Mouse (Mus musculus) olfactory bulb, adult 2 months (tissue): Measurements from ENCODE around the gene Selenoo. TPM values are rescaled to one million over a fixed set of nuclear protein-coding genes. Genes with fewer than 3 reads are reported as not detected.

Experiments
- H3K27ac ChIP-seq: fragments of 200-500 bp; 2 replicates; pipeline ENCODE4 v1.5.1; 2012; ENCODE audit warnings: low read depth, low read length; ENCODE audit not compliant: insufficient read depth
- H3K4me1 ChIP-seq: fragments of 200-500 bp; 2 replicates; pipeline ENCODE4 v1.6.1; 2012; ENCODE audit warnings: low read length; ENCODE audit not compliant: control insufficient read depth, insufficient read depth
- H3K4me3 ChIP-seq: fragments of 200-500 bp; 2 replicates; pipeline ENCODE4 v1.5.1; 2012; ENCODE audit warnings: mild to moderate bottlenecking, low read depth, low read length, moderate library complexity; ENCODE audit not compliant: insufficient read depth
- CTCF ChIP-seq: fragments of 200-500 bp; IDR thresholded peaks from 2 replicates; pipeline ENCODE4 v1.5.1; 2012; ENCODE audit warnings: low read depth, mild to moderate bottlenecking, low read length, moderate library complexity; ENCODE audit not compliant: insufficient read depth
- POLR2A ChIP-seq: fragments of 200-500 bp; IDR thresholded peaks from 2 replicates; pipeline ENCODE4 v1.6.1; 2012; ENCODE audit warnings: mild to moderate bottlenecking, low read depth, low read length, moderate library complexity; ENCODE audit not compliant: insufficient read depth
- WGBS: fragments of 180-500 bp; shearing (Covaris S2); methylation state at CpG from one replicate; pipeline ENCODE4 v1.1.7; 2018; 5-methylcytosine and 5-hydroxymethylcytosine counted together
- polyA plus RNA-seq: library from polyadenylated mRNA; stranded (reverse); fragments of >200 nt; gene quantifications from 2 replicates; pipeline ENCODE4 v1.2.4, GENCODE M21; 2012; ENCODE audit warnings: low replicate concordance; ENCODE audit not compliant: missing spikeins, insufficient read depth, insufficient read length

The Selenoo gene
- polyA plus RNA-seq, 1 experiment = not detected

DNA sequence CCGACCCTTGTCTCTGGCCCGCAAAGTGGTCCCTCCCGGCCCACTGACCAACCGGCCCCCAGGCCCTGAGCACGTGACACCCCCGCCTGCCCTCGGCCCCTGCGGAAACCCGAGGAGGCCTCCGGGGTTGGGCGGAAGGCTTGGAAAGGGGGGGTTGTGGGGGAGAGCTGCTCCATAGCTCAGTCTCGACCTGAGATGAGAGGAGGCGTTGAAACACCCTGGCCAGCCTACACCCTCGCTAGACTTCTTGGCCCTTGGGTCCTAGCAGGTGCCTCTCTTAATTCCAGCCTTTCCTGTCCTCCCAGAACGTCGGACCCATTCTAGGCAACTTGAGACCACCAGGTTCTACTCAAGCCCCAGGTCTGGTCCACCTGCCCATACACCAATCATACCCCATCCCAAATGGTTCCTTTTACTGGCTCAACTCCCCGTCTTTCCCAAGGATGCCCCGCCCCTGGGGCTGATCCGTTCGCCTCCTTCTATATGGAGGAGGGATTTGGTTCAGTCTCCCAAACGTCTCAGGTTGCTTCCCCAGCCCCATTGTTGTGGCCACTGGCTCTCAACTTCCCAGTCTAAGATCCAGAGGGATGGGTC is 51.9 kb downstream of the Selenoo start, which contains the start of gene Mapk12:
Mapk12 (minus strand) TSS at position 45 of the 594 bp plus-strand sequence.
- H3K4me3 ChIP-seq = peak within 1 kb of the TSS; percentile 47
- no peak for TF ChIP-seq CTCF
- TF ChIP-seq POLR2A = no peak
- H3K27ac ChIP-seq = no peak within 1 kb of the TSS
- 1% methylated on average over 21 of the region's 21 CpGs for WGBS
- peaks cover 27% of the 10 kb centered on the region for H3K4me1 ChIP-seq

GRCm38 (mm10) chr15:89141443-89141842 is 52.6 kb downstream of the Selenoo start:
- Histone ChIP-seq H3K4me1 (peaks cover 32% of the 10 kb centered on the region), H3K27ac (no peak overlapping the region), H3K4me3 (no peak overlapping the region)
- 49% methylated on average over 5 of the region's 5 CpGs for WGBS
- TF ChIP-seq CTCF (no peak), POLR2A (no peak)

DNA sequence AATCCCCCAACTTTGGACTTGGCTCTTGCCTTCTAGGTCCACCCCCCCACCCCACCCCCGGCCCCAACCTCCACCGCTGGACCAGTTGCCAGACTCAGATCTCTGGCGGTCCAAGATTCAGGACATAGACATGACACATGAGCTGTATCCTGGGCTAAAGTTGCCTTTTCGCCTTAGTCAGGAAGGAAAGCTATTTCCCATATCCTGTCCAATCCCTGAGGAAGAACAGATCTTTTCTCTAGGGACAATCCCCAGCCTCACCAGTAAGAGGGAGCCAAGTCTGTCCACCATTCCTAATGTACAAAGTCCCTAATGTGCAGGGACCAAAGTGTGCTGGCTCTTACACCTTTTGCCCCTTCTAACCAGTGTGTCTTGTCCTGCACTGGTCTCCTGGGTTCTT is 53.0 kb downstream of the Selenoo start:
- WGBS = 74% methylated on average over 4 of the region's 4 CpGs
- TF ChIP-seq POLR2A = no peak
- TF ChIP-seq CTCF = no peak
- Histone ChIP-seq H3K27ac (no peak overlapping the region), H3K4me1 (peaks cover 36% of the 10 kb centered on the region), H3K4me3 (no peak overlapping the region)

DNA sequence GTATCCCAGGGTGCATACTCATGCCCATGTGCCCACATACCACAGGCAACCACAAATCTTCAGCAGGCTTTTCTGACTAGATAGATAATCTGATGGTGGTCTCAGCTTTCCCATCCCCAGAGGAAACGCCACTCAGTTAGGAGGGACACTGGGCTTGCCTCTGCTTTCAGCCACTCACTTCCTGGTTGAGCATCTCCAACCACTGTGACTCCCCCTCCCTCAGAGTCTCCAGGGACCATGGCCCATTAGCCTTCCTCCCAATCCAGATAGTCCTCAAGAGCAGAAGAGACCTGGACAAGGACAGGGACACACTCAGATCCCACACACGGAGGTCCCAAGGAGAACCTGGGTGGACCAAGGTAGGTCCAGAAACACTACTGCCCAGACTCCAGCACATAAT is 54.2 kb downstream of the Selenoo start:
- Histone ChIP-seq H3K4me1 (peaks cover 32% of the 10 kb centered on the region), H3K4me3 (no peak overlapping the region), H3K27ac (no peak overlapping the region)
- 84% methylated on average over 2 of the region's 2 CpGs for WGBS
- TF ChIP-seq CTCF (no peak), POLR2A (no peak)

DNA sequence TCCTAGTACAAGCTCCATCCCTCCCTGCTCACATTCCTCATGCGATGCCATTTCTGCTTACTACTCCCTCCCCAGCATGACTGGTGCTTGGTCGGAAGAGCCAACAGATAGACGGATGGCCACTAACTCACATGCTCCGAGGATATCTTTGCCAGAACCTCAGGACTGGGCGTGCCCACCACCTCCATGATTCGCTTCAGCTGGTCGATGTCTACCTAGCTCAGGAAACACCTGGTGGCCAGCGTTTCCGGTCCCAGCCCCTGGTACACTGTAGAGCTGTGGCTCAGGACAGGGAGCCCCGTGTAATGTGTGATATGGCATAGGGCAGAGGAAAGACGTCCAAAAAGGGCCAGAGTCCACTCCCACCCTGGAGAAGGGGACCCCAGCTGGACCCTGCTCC is 56.1 kb downstream of the Selenoo start:
- H3K27ac ChIP-seq = no peak overlapping the region
- H3K4me3 ChIP-seq = no peak overlapping the region
- TF ChIP-seq POLR2A (no peak), CTCF (no peak)
- peaks cover 40% of the 10 kb centered on the region for H3K4me1 ChIP-seq
- 94% methylated on average over 11 of the region's 11 CpGs for WGBS

DNA sequence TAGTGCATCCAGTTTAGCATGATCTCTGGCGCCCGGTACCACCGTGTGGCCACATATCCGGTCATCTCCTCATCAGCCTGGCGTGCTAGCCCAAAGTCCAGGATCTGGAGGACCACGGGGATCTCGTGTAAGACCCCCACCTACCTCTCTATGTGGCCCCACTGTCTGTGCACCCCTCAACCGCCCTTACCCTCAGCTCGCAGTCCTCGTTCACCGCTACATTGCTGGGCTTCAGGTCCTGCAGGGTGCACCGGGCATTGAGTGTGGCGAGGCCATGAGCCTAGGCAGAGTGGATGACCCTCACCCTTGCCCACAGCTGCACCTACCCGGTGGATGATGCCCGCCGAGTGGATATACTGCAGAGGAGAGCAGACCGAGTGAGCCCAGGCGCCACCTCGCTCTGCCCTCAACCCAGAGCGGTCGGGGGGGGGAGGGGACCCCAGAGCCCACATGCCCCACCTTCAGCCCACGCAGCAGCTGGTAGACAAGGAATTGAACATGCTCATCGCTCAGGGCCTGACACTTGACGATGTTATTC is 57.0 kb downstream of the Selenoo start:
- no peak overlapping the region for H3K27ac ChIP-seq
- H3K4me1 ChIP-seq = peaks cover 34% of the 10 kb centered on the region
- no peak for TF ChIP-seq CTCF
- no peak for TF ChIP-seq POLR2A
- 86% methylated on average over 24 of the region's 24 CpGs for WGBS
- H3K4me3 ChIP-seq = no peak overlapping the region

DNA sequence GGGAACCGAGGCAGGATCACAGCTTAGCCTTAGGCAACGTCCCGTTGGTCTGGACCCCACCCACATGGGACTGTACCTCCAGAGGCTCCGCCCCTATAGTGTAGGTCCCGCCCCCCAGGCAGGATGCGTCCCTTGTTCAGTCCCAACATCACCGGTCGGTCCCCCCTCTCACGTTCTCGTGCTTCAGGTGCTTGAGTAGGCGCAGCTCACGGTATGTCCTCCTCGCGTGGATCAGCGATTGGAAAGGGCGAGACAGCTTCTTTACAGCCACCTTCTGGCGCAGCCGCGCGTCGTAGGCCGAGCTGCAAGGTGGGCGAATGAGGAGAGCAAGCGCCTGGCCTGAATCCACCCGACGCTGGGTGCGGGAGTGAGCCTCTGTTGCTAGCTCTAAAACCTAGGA is 57.7 kb downstream of the Selenoo start:
- Histone ChIP-seq H3K4me1 (peaks cover 32% of the 10 kb centered on the region), H3K27ac (no peak overlapping the region), H3K4me3 (peak overlapping the region; percentile 33)
- TF ChIP-seq POLR2A (no peak), CTCF (no peak)
- WGBS = 5% methylated on average over 27 of the region's 27 CpGs

DNA sequence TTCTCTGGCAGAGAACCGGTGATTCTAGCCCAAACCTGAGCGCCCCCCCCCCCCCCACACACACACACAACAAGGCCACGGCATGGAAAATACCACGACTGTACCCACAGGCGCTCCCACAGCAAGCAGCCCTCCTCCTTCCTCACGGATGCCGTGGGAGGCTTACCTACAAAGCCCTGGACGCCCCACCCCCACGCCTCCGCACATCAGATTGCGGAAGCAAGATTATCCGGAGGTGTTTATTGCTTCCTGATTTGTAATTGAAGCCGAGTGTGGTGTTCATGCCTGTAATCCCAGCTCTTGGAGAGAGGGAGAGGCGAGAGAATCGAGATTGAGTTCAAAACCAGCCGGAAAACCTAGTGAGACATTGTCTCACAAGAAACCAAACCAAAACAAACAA is 58.1 kb downstream of the Selenoo start:
- no peak overlapping the region for H3K27ac ChIP-seq
- 11% methylated on average over 15 of the region's 16 CpGs for WGBS

DNA sequence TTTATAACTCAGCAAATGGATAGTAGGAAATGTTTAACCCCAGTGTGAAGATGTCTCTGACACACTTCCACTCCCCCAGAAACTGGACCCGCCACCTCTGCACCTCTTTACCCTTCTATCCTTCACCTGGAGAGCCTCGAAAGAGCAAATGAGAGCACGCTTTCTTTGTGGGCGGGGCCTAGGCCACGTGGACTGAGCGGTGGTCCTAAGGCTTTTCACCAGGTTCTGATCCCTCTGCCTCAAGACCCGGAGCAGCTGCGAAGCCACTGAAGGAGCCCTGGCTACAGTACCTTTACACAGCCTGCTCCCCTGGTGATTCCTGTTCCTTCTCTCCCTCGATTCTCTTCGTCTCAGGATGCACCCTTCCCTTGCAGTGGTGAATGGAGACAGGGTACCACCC is 58.6 kb downstream of the Selenoo start:
- WGBS = 32% methylated on average over 10 of the region's 10 CpGs
- Histone ChIP-seq H3K27ac (no peak overlapping the region), H3K4me1 (peaks cover 31% of the 10 kb centered on the region), H3K4me3 (no peak overlapping the region)
- no peak for TF ChIP-seq POLR2A
- TF ChIP-seq CTCF = no peak

More for the DNA sequence above, 58.1 kb downstream of the Selenoo start:
- H3K4me3 ChIP-seq = peak overlapping the region; percentile 33
- TF ChIP-seq POLR2A (no peak), CTCF (no peak)
- peaks cover 31% of the 10 kb centered on the region for H3K4me1 ChIP-seq

DNA sequence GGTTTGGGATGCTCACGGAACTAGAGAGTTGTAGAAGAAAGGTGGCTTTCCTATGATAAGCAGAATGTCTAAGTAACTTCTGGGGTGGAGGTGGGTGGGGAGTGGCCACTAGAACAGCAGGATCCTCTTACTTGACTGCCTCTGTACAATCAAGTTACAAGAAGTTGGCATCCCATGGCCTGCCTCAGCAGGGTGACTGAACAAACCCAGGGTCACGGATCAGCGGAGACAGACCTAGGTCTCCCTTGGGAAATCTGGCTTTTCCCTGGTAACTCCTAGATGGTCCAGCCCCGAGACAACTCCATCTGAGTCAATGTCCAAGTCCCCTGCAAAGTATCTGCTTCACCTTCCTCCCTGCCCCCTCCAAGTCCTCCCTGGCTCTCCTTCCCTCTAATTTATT is 59.0 kb downstream of the Selenoo start:
- no peak overlapping the region for H3K4me3 ChIP-seq
- TF ChIP-seq CTCF (no peak), POLR2A (no peak)
- WGBS = 83% methylated on average over 4 of the region's 4 CpGs
- H3K4me1 ChIP-seq = peaks cover 31% of the 10 kb centered on the region
- no peak overlapping the region for H3K27ac ChIP-seq
